Mouse (Mus musculus): Measurements from ENCODE around the gene Tmem179b. TPM values are rescaled to one million over a fixed set of nuclear protein-coding genes. Genes with fewer than 3 reads are reported as not detected.
A peak's percentile ranks its signal among the peaks of the same experiment; 100 is the strongest.

Gene Tmem179b
- polyA plus RNA-seq, 1 experiment from 2014 or later = 54.5 TPM

- H3K9me3 ChIP-seq = no peaks in the 10 kb centered on the region
- WGBS = 45% methylated on average over 6 of the region's 6 CpGs
- H3K4me3 ChIP-seq = peak overlapping the region; percentile 83
- peak overlapping the region; percentile 93 for H3K9ac ChIP-seq
- peaks cover 67% of the 10 kb centered on the region for H3K36me3 ChIP-seq
- H3K4me2 ChIP-seq = peak overlapping the region; percentile 92
- peaks cover 38% of the 10 kb centered on the region for H3K4me1 ChIP-seq
- no peaks in the 10 kb centered on the region for H3K27me3 ChIP-seq (replicated peaks)
- peak overlapping the region; percentile 98 for H3K27ac ChIP-seq (replicated peaks)
- no peak for ATAC-seq (ENCODE audit: extremely low read depth, insufficient number of reproducible peaks, low FRiP score, low TSS enrichment)
Measured at GRCm38 (mm10) chr19:8773409-8773808, 858 bp downstream of the Tmem179b start.

- 56% methylated on average over 5 of the region's 5 CpGs for WGBS
- peaks cover 67% of the 10 kb centered on the region for H3K36me3 ChIP-seq
Measured at GRCm38 (mm10) chr19:8772996-8773395, 1.3 kb downstream of the Tmem179b start.

DNA sequence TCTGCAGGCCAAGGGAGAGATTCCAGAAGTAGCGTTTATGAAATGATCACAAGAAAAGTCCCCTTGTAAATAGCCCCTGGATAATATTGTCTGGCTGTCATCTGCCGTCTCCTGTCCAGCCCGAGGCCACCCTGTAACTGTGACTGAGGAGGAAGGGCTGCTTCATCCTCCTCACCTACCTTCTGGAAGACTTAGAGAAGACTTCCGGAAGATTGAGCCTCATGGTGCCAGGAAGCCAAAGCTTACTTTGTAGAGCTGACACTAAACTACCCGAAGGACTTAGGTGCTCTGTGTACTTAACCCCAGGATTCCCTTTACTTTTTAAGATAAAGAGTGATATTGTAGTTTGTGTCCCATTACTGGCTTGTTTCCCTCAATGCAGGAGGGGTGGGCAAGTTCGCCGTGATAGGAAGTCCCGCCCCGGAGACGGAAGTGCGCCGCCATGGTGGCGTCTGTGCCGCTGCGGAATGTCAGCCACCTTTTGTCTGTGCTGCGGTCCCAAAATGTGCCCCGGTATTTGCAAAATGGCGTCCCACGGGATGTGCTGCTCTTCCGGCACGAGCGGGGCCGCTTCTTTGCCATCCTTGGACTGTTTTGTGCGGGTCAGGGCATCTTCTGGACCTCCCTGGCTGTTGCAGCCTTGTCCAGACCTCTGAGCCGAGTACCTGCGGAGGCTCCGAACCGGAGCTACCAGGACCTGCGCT is 3.5 kb downstream of the Tmem179b start, which contains the start of gene Tmem223:
TSS of gene Tmem223 (plus strand) at position 430 of the 704 bp plus-strand sequence.
- 15% methylated on average over 29 of the region's 29 CpGs for WGBS
- H3K4me3 ChIP-seq = peak within 1 kb of the TSS; percentile 93
- H3K9me3 ChIP-seq = no peaks in the 10 kb centered on the region
- peak within 1 kb of the TSS; percentile 91 for H3K27ac ChIP-seq (replicated peaks)
- peak within 1 kb of the TSS; percentile 96 for H3K9ac ChIP-seq
- peaks cover 73% of the 10 kb centered on the region for H3K36me3 ChIP-seq
- peaks cover 37% of the 10 kb centered on the region for H3K4me1 ChIP-seq
- ATAC-seq (ENCODE audit: extremely low read depth, insufficient number of reproducible peaks, low FRiP score, low TSS enrichment) = no peak
- H3K27me3 ChIP-seq (replicated peaks) = no peaks in the 10 kb centered on the region
- H3K4me2 ChIP-seq = peak within 1 kb of the TSS; percentile 87

More at GRCm38 (mm10) chr19:8772996-8773395, 1.3 kb downstream of the Tmem179b start:
- Histone ChIP-seq H3K27me3 (replicated peaks) (no peaks in the 10 kb centered on the region), H3K4me3 (peak overlapping the region; percentile 83), H3K4me1 (peaks cover 38% of the 10 kb centered on the region), H3K4me2 (peak overlapping the region; percentile 92), H3K9me3 (no peaks in the 10 kb centered on the region), H3K9ac (peak overlapping the region; percentile 93), H3K27ac (replicated peaks) (peak overlapping the region; percentile 98)
- no peak for ATAC-seq (ENCODE audit: extremely low read depth, insufficient number of reproducible peaks, low FRiP score, low TSS enrichment)

DNA sequence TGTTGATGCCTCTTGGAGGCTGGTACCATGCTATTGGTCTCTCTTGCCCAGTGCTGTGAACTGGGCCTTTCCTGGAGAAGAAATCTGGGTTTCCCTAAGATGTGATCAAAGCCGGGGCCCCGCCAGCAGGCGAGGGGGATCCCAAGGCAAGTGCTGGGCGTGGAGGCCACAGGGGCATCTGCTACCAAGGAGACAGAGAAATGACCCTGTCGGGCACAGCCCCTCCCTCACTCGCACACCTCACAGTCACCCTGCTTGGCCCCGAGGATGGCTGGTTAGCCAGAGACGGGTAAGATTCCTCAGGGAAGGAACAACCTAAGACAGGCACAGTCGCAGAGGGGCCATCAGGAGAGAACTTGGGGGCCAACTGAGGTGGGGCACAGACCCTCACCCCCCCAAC is 8.7 kb downstream of the Tmem179b start:
- Histone ChIP-seq H3K9ac (no peak overlapping the region), H3K4me2 (no peak overlapping the region), H3K9me3 (0 out of 2 replicates have a peak, but pooled peaks cover 4% of the 10 kb centered on the region), H3K27me3 (replicated peaks) (no peaks in the 10 kb centered on the region), H3K36me3 (peaks cover 86% of the 10 kb centered on the region), H3K4me1 (peaks cover 5% of the 10 kb centered on the region), H3K27ac (replicated peaks) (no peak overlapping the region), H3K4me3 (no peak overlapping the region)
- ATAC-seq (ENCODE audit: extremely low read depth, insufficient number of reproducible peaks, low FRiP score, low TSS enrichment) = no peak
- 92% methylated on average over 9 of the region's 9 CpGs for WGBS

DNA sequence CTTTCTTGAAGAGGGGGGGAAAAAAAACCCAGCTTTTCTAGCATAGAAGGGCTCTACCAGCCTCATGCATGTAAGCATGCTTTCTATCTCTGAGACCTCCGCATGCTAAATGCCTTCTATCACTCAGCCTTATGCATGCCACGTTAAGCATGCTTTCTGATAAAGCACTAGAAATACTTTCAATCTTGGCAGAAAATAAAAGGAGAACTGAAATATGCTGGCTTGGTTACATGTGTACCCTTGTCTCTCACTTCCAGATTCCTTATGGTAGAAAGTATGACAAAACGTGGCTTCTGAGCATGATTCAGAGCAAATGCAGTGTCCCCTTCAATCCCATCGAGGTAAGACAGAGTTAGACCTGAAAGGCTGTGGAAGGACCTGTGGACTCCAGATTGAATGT is 11.0 kb downstream of the Tmem179b start:
- Histone ChIP-seq H3K27me3 (replicated peaks) (no peaks in the 10 kb centered on the region), H3K36me3 (peaks cover 63% of the 10 kb centered on the region), H3K4me2 (no peak overlapping the region), H3K9me3 (0 out of 2 replicates have a peak, but pooled peaks cover 4% of the 10 kb centered on the region), H3K4me1 (peaks cover 10% of the 10 kb centered on the region), H3K9ac (no peak overlapping the region), H3K4me3 (no peak overlapping the region), H3K27ac (replicated peaks) (no peak overlapping the region)
- 75% methylated on average over 4 of the region's 4 CpGs for WGBS
- no peak for ATAC-seq (ENCODE audit: extremely low read depth, insufficient number of reproducible peaks, low FRiP score, low TSS enrichment)

DNA sequence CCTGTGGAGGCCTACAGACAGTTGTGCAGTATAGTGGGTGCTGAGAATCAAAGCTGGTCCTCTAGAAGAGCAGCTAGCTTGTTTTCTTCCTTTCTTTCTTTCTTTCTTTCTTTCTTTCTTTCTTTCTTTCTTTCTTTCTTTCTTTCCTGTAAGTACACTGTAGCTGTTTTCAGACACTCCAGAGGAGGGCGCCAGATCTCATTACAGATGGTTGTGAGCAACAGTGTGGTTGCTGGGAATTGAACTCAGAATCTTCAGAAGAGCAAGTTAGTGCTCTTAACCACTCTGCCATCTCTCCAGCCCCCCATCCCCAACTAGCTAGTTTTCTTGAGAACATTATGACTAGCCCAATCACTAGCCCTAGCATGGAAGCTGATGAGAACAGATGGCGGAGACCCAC is 13.5 kb downstream of the Tmem179b start:
- Histone ChIP-seq H3K4me1 (peaks cover 26% of the 10 kb centered on the region), H3K9me3 (0 out of 2 replicates have a peak, but pooled peaks cover 4% of the 10 kb centered on the region), H3K9ac (no peak overlapping the region), H3K27me3 (replicated peaks) (no peaks in the 10 kb centered on the region), H3K4me2 (no peak overlapping the region), H3K36me3 (peaks cover 41% of the 10 kb centered on the region), H3K27ac (replicated peaks) (no peak overlapping the region), H3K4me3 (no peak overlapping the region)
- no peak for ATAC-seq (ENCODE audit: extremely low read depth, insufficient number of reproducible peaks, low FRiP score, low TSS enrichment)
- WGBS = 90% methylated on average over 2 of the region's 2 CpGs

GRCm38 (mm10) chr19:8758899-8759298 is 15.4 kb downstream of the Tmem179b start:
- Histone ChIP-seq H3K4me3 (peak overlapping the region; percentile 73), H3K36me3 (peaks cover 39% of the 10 kb centered on the region), H3K4me1 (peaks cover 35% of the 10 kb centered on the region), H3K27ac (replicated peaks) (no peak overlapping the region), H3K27me3 (replicated peaks) (no peaks in the 10 kb centered on the region), H3K4me2 (peak overlapping the region; percentile 87), H3K9me3 (no peaks in the 10 kb centered on the region), H3K9ac (0 out of 2 replicates have a peak overlapping the region, but pooled peaks have one; percentile 89)
- ATAC-seq (ENCODE audit: extremely low read depth, insufficient number of reproducible peaks, low FRiP score, low TSS enrichment) = no peak
- 70% methylated on average over 2 of the region's 2 CpGs for WGBS

- no peaks in the 10 kb centered on the region for H3K27me3 ChIP-seq (replicated peaks)
- H3K9ac ChIP-seq = peak overlapping the region; percentile 89
- peak overlapping the region; percentile 87 for H3K4me2 ChIP-seq
- H3K4me1 ChIP-seq = peaks cover 35% of the 10 kb centered on the region
- no peak for ATAC-seq (ENCODE audit: extremely low read depth, insufficient number of reproducible peaks, low FRiP score, low TSS enrichment)
- WGBS = 3% methylated on average over 14 of the region's 14 CpGs
- peaks cover 39% of the 10 kb centered on the region for H3K36me3 ChIP-seq
- H3K4me3 ChIP-seq = peak overlapping the region; percentile 73
- H3K9me3 ChIP-seq = no peaks in the 10 kb centered on the region
- peak overlapping the region; percentile 89 for H3K27ac ChIP-seq (replicated peaks)
Measured at GRCm38 (mm10) chr19:8757471-8757998, 16.7 kb downstream of the Tmem179b start.

DNA sequence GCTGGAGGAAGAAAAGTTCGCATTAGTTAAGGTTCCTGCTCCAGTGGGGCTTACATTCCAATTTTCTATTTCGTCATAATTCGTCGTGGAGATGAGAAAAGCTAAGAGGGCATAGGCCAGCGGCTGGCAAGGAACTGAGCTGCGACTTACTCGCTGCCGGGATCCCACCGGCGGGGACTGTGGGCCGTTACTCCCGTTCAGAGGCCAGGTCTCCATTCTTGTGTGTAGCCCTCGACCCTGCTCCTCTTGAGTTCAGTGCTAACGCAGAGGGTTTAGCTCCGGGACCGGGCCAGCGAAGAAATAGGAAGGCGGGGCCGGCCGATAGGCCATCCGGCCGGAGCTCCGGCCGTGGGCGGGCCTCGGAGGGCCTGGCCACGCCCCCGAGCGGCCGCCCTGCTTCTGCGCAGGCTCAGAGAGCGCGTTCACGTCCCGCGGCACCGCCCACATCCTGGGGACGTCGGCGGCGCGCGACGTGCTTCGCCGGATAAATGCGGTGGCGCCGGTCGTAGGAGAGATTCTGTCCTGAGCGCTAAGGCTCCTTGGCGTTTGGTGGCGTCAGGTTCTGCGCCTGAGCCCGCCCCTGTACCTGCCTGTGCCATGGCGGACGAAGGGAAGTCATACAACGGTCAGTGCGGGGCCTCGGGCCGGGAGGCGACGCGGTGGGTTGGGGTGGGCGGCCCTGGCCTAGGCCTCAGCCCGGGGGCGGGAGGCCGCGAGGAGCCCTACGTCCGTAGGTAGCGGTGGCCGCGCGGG is 17.5 kb downstream of the Tmem179b start, which contains the start of gene Nxf1:
TSS of gene Nxf1 (plus strand) at position 439 of the 753 bp plus-strand sequence.
- Histone ChIP-seq H3K9ac (peak within 1 kb of the TSS; percentile 89), H3K4me2 (peak within 1 kb of the TSS; percentile 87), H3K27ac (replicated peaks) (peak within 1 kb of the TSS; percentile 89), H3K36me3 (peaks cover 41% of the 10 kb centered on the region), H3K4me3 (peak within 1 kb of the TSS; percentile 73), H3K9me3 (no peaks in the 10 kb centered on the region), H3K27me3 (replicated peaks) (no peaks in the 10 kb centered on the region), H3K4me1 (peaks cover 35% of the 10 kb centered on the region)
- ATAC-seq (ENCODE audit: extremely low read depth, insufficient number of reproducible peaks, low FRiP score, low TSS enrichment) = peak; percentile 94
- under 1% methylated on average over 74 of the region's 75 CpGs for WGBS

DNA sequence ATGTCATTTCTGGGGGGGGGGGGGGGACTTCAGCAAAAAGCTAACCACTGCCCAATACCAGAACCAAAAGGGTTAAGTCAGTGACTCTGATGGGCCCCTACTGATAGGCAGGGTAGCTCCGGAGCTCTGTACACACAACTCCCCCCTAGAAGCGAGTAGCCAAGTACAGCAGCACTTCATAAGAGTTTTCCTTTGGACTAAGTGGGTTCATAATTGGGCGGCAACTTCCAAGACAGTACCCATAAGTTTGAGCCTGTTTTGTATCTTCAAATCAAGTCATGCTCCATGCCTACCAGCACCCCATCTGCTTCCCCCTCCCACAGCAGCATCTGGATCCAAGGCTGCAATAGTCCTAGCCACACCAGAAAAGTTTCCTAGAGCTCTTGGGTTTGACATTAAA is 18.6 kb downstream of the Tmem179b start:
- Histone ChIP-seq H3K9me3 (no peaks in the 10 kb centered on the region), H3K27ac (replicated peaks) (no peak overlapping the region), H3K4me3 (peak overlapping the region; percentile 73), H3K9ac (peak overlapping the region; percentile 89; the same call in 1 of the 2 replicates), H3K4me1 (peaks cover 35% of the 10 kb centered on the region), H3K36me3 (peaks cover 53% of the 10 kb centered on the region), H3K27me3 (replicated peaks) (no peaks in the 10 kb centered on the region), H3K4me2 (peak overlapping the region; percentile 87)
- no peak for ATAC-seq (ENCODE audit: extremely low read depth, insufficient number of reproducible peaks, low FRiP score, low TSS enrichment)
- WGBS = 50% methylated on average over 3 of the region's 3 CpGs

GRCm38 (mm10) chr19:8747368-8747767 is 26.9 kb downstream of the Tmem179b start:
- no peaks in the 10 kb centered on the region for H3K9me3 ChIP-seq
- peaks cover 13% of the 10 kb centered on the region for H3K4me1 ChIP-seq
- no peak overlapping the region for H3K9ac ChIP-seq
- no peak for ATAC-seq (ENCODE audit: extremely low read depth, insufficient number of reproducible peaks, low FRiP score, low TSS enrichment)
- H3K27me3 ChIP-seq (replicated peaks) = no peaks in the 10 kb centered on the region
- H3K4me2 ChIP-seq = no peak overlapping the region
- H3K27ac ChIP-seq (replicated peaks) = no peak overlapping the region
- no peak overlapping the region for H3K4me3 ChIP-seq
- 68% methylated on average over 2 of the region's 2 CpGs for WGBS
- peaks cover 98% of the 10 kb centered on the region for H3K36me3 ChIP-seq
